Mouse (Mus musculus): ENCODE measurements around the gene Gper1. TPM values are rescaled to one million over a fixed set of nuclear protein-coding genes. Genes with fewer than 3 reads are reported as not detected.

Gper1 gene
- total and polyA plus RNA-seq, 3 experiments, result 0.07 to 0.15 TPM; not detected in 1

DNA sequence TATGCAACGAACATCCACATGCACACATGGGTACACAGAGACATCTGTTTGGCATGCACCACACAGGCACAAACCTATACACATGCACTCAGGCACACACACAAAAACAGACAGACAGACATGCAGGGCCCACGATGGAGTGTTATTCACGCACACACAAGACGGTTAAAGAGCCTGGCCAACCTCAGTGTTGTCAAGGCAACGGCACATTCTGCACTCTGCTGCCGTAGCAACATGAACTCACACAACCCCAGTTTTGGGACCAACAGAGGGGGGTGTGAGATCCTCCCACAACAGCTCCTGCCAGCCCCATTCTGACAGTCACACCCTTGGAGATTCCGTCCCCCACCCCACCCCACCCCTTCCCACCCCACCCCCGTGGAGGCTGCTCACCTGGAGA lies 12.0 kb downstream of the Gper1 start:
- peaks cover 4 to 5% of the 10 kb centered on the region in 2 experiments; a peak in 1 of 4 replicates for H3K36me3 ChIP-seq (ENCODE audit: control insufficient read depth in 1 of 2, insufficient read depth in 2 of 2, low read length in 2 of 2)

DNA sequence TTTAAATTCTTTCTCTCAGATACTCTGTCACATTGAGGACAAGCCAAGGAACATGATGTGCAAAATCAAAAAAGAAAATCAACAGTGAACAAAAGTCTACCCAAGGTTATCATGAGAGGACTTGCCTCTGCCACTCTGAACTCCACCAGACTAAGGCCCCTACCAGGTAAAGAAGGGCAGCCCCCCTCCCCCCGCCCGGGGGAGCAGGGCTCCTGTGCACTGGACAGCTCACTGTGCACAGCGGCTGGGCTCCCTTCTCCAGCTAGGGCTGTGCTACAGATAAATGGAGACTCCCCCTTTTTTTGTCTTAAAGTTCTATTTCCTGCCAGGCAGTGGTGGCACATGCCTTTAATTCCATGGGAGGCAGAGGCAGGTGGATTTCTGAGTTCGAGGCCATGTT lies 14.8 kb downstream of the Gper1 start:
- Histone ChIP-seq H3K4me1 (ENCODE audit: control insufficient read depth in 1 of 2, insufficient read depth in 2 of 2, low read length in 2 of 2) (no peaks in the 10 kb centered on the region), H3K27me3 (ENCODE audit: control insufficient read depth in 1 of 2, insufficient read depth in 2 of 2, low read length in 2 of 2) (no peaks in the 10 kb centered on the region), H3K27ac (ENCODE audit: control insufficient read depth, low read depth, low read length) (no peak overlapping the region), H3K36me3 (ENCODE audit: control insufficient read depth in 1 of 2, insufficient read depth in 2 of 2, low read length in 2 of 2) (peaks cover 0 to 4% of the 10 kb centered on the region in 2 experiments; a peak in 1 of 4 replicates), H3K4me3 (ENCODE audit: control insufficient read depth in 1 of 2, insufficient read depth in 1 of 2, low read depth in 2 of 2, low read length in 2 of 2) (no peak overlapping the region), H3K9me3 (replicated peaks; ENCODE audit: insufficient read depth, low read length) (no peaks in the 10 kb centered on the region), H3K79me2 (ENCODE audit: control insufficient read depth, insufficient read depth, low read length, poor library complexity) (peaks cover 1% of the 10 kb centered on the region; the same call in 1 of the 2 replicates), H3K9ac (ENCODE audit: control insufficient read depth, low read depth, low read length, poor library complexity, severe bottlenecking) (no peak overlapping the region)
- DNase-seq (ENCODE audit: low read depth, low spot score), result no peak
- TF ChIP-seq ZMIZ1 (IDR thresholded peaks at IDR 0.05; ENCODE audit: low read depth, low read length), result no peak
- TF ChIP-seq ZKSCAN1 (IDR thresholded peaks at IDR 0.05; ENCODE audit: low read depth, low read length), result no peak

More for the DNA sequence above, 12.0 kb downstream of the Gper1 start:
- TF ChIP-seq RCOR1 (IDR thresholded peaks at IDR 0.05; ENCODE audit: low read depth, low read length), result no peak
- no peak for TF ChIP-seq ZNF384 (IDR thresholded peaks at IDR 0.05; ENCODE audit: low read depth, low read length)
- no peak for TF ChIP-seq BHLHE40 (IDR thresholded peaks at IDR 0.05; ENCODE audit: borderline replicate concordance, low read depth, low read length)
- no peak for TF ChIP-seq ZKSCAN1 (IDR thresholded peaks at IDR 0.05; ENCODE audit: low read depth, low read length)
- TF ChIP-seq CTCF (IDR thresholded peaks at IDR 0.05 in 2 of 3, conservative IDR thresholded peaks at IDR 0.05 in 1 of 3; ENCODE audit: control insufficient read depth in 1 of 3, insufficient read depth in 1 of 3, low read depth in 2 of 3, low read length in 3 of 3, poor library complexity in 1 of 3, severe bottlenecking in 1 of 3), result no peak
- no peak for TF ChIP-seq CHD1 (IDR thresholded peaks at IDR 0.05; ENCODE audit: low read depth, low read length)
- TF ChIP-seq UBTF (IDR thresholded peaks at IDR 0.05; ENCODE audit: borderline replicate concordance, insufficient read depth, low read depth, low read length), result no peak
- no peak for DNase-seq (ENCODE audit: low read depth, low spot score)
- Histone ChIP-seq H3K27ac (ENCODE audit: control insufficient read depth, low read depth, low read length) (no peak overlapping the region), H3K9me3 (replicated peaks; ENCODE audit: insufficient read depth, low read length) (no peaks in the 10 kb centered on the region), H3K27me3 (ENCODE audit: control insufficient read depth in 1 of 2, insufficient read depth in 2 of 2, low read length in 2 of 2) (no peaks in the 10 kb centered on the region), H3K4me3 (ENCODE audit: control insufficient read depth in 1 of 2, insufficient read depth in 1 of 2, low read depth in 2 of 2, low read length in 2 of 2) (no peak overlapping the region), H3K79me2 (ENCODE audit: control insufficient read depth, insufficient read depth, low read length, poor library complexity) (peaks cover 1% of the 10 kb centered on the region; the same call in 1 of the 2 replicates), H3K4me1 (ENCODE audit: control insufficient read depth in 1 of 2, insufficient read depth in 2 of 2, low read length in 2 of 2) (peaks cover 5 to 9% of the 10 kb centered on the region in 2 experiments), H3K9ac (ENCODE audit: control insufficient read depth, low read depth, low read length, poor library complexity, severe bottlenecking) (no peak overlapping the region)

GRCm38 (mm10) chr5:139438440-139438839 lies 15.5 kb downstream of the Gper1 start:
- no peak overlapping the region for H3K27ac ChIP-seq (ENCODE audit: control insufficient read depth, low read depth, low read length)
- no peak for DNase-seq (ENCODE audit: low read depth, low spot score)
- peaks cover 0 to 4% of the 10 kb centered on the region in 2 experiments; a peak in 1 of 4 replicates for H3K36me3 ChIP-seq (ENCODE audit: control insufficient read depth in 1 of 2, insufficient read depth in 2 of 2, low read length in 2 of 2)
- H3K4me3 ChIP-seq (ENCODE audit: control insufficient read depth in 1 of 2, insufficient read depth in 1 of 2, low read depth in 2 of 2, low read length in 2 of 2), result no peak overlapping the region
- H3K9ac ChIP-seq (ENCODE audit: control insufficient read depth, low read depth, low read length, poor library complexity, severe bottlenecking), result no peak overlapping the region
- peaks cover 1% of the 10 kb centered on the region; the same call in 1 of the 2 replicates for H3K79me2 ChIP-seq (ENCODE audit: control insufficient read depth, insufficient read depth, low read length, poor library complexity)
- H3K9me3 ChIP-seq (replicated peaks; ENCODE audit: insufficient read depth, low read length), result no peaks in the 10 kb centered on the region
- H3K4me1 ChIP-seq (ENCODE audit: control insufficient read depth in 1 of 2, insufficient read depth in 2 of 2, low read length in 2 of 2), result no peaks in the 10 kb centered on the region
- TF ChIP-seq ETS1 (IDR thresholded peaks at IDR 0.05; ENCODE audit: low read depth, low read length) (no peak), MEF2A (IDR thresholded peaks at IDR 0.05; ENCODE audit: extremely low read depth, insufficient replicate concordance, low read depth, low read length, poor library complexity, severe bottlenecking) (no peak), ZC3H11A (IDR thresholded peaks at IDR 0.05; ENCODE audit: low read depth, low read length) (no peak), JUND (IDR thresholded peaks at IDR 0.05; ENCODE audit: low read depth, low read length) (no peak), KAT2A (conservative IDR thresholded peaks at IDR 0.05; ENCODE audit: low read depth, low read length) (no peak), USF2 (IDR thresholded peaks at IDR 0.05; ENCODE audit: borderline replicate concordance in 1 of 2, insufficient read depth in 1 of 2, low read depth in 1 of 2, low read length in 2 of 2) (no peak), MYB (IDR thresholded peaks at IDR 0.05; ENCODE audit: low read depth, low read length) (no peak), CHD2 (IDR thresholded peaks at IDR 0.05; ENCODE audit: low read length) (no peak), MXI1 (IDR thresholded peaks at IDR 0.05; ENCODE audit: low read depth, low read length) (no peak), RCOR1 (IDR thresholded peaks at IDR 0.05; ENCODE audit: low read depth, low read length) (no peak)
- H3K27me3 ChIP-seq (ENCODE audit: control insufficient read depth in 1 of 2, insufficient read depth in 2 of 2, low read length in 2 of 2), result no peaks in the 10 kb centered on the region
